Mouse (Mus musculus) B cell, adult 2 months (primary cell): ENCODE data around the gene Tcp11l2.

Source experiments
- DNase-seq, 2 experiments: peaks; one replicate each; pipeline ENCODE4 v3.0.0; 2022

Tcp11l2 gene

DNA sequence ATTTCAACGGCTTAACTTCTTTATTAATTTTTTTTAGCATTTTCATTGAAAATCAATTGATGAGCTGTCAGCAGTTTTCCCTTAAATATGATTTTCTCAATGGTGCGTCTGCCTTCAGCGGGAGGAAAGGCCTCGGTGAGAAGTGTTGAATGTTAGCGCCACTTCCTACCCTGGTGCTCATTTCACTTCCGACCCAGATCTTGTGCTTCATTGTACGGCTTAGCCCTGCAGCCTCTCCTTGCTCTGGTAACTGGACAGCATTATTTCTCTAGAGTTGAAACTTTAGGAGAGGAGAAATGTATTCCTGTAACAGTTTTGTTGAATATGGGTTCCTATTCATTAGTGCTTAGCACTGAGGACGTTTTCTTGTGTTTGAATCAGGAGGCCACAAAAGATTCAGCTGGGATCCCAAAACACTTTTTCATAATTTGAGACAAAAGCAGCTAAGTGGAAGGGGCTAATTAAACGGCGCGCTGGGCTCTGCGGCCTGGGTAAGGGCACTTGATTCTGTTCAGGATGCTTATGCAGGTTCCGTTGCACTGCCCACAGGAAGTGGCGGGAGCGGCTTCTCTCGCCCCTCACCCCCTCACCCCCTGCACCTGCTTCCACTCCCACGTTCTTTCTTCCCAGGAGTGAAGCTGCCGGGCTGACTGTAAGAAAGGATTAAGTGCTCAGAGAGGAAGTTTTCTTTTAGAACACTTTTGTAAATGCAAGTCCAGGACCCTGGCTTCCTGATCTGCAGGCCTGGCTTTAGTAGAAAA is 81.8 kb downstream of the Tcp11l2 start:
- DNase-seq: no peak

DNA sequence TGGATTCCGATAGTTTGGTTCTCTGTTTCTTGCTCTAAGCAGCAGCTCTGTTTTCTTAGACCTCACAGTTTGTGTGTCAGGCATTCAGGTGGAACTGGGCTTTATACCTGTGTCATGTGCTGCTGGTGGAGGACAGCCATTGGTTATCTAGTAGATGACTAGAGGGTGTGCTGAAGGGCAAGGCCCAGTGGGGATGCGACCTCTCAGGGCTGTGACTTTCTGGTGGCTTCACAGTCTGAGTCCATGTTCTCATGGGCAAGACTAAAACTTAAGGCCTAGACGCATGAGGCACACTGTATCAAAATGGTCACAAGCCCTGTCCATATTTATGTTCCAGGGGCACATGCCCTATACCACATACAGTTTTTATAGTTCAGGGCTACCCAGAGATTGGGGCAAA is 82.9 kb downstream of the Tcp11l2 start:
- no peak for DNase-seq

DNA sequence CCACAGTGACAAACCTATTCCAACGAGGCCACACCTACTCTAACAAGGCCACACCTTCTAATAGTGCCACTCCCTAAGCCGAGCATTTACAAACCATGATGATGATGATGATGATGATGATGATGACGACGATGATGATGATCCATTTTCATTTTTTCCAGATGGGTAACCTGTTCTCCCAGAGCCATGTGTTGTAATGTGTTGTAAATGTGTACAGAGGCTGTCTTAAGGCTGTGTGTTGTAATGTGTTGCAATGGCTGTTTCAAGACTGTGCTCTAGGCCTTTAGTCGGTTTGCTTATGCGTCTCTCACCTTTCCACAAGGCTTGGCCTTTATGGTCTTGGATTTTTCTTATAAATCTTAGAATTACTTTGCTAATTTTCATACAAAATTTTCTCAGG is 85.7 kb downstream of the Tcp11l2 start:
- DNase-seq: no peak
